Mouse (Mus musculus): ENCODE measurements around the gene Prkar2b. TPM values are rescaled to one million over a fixed set of nuclear protein-coding genes. Genes with fewer than 3 reads are reported as not detected.

The Prkar2b gene
- 1 to 10 TPM; 5.3 to 6.2 TPM for total RNA-seq (2021)

GRCm38 (mm10) chr12:32061090-32061930, at the start of gene Prkar2b:
TSS of gene Prkar2b (minus strand) at chr12:32061296.
- intact Hi-C loops (cut with DNase I) = loop anchor here (2.0 kb wide), 1 partner anchor 83 kb away; no protein-coding TSS in a partner anchor

GRCm38 (mm10) chr12:32109201-32109600, 48.1 kb upstream of the Prkar2b start:
- no peak for DNase-seq (ENCODE audit: low spot score)
- intact Hi-C loops (cut with DNase I) = no loop called here

More at GRCm38 (mm10) chr12:32061090-32061930, at the start of gene Prkar2b:
- peak; percentile 84 for DNase-seq (ENCODE audit: low spot score)

- DNase-seq (ENCODE audit: low spot score) = no peak
- intact Hi-C loops (cut with DNase I) = no loop called here
Measured at GRCm38 (mm10) chr12:32104955-32105521, 43.9 kb upstream of the Prkar2b start.

- intact Hi-C loops (cut with DNase I) = no loop called here
- DNase-seq (ENCODE audit: low spot score) = peak; percentile 59
Measured at GRCm38 (mm10) chr12:32104451-32104862, 43.4 kb upstream of the Prkar2b start.

- no peak for DNase-seq (ENCODE audit: low spot score)
- intact Hi-C loops (cut with DNase I) = no loop called here
Measured at GRCm38 (mm10) chr12:32101306-32101705, 40.2 kb upstream of the Prkar2b start.

GRCm38 (mm10) chr12:32099686-32100206, 38.6 kb upstream of the Prkar2b start:
- intact Hi-C loops (cut with DNase I) = no loop called here

GRCm38 (mm10) chr12:32098596-32098995, 37.5 kb upstream of the Prkar2b start:
- intact Hi-C loops (cut with DNase I) = no loop called here
- DNase-seq (ENCODE audit: low spot score) = no peak

More at GRCm38 (mm10) chr12:32099686-32100206, 38.6 kb upstream of the Prkar2b start:
- DNase-seq (ENCODE audit: low spot score) = no peak

- intact Hi-C loops (cut with DNase I) = no loop called here
- no peak for DNase-seq (ENCODE audit: low spot score)
Measured at GRCm38 (mm10) chr12:32097107-32097506, 36.0 kb upstream of the Prkar2b start.

- intact Hi-C loops (cut with DNase I) = no loop called here
- DNase-seq (ENCODE audit: low spot score) = no peak
Measured at GRCm38 (mm10) chr12:32095164-32095563, 34.1 kb upstream of the Prkar2b start.

- no peak for DNase-seq (ENCODE audit: low spot score)
- intact Hi-C loops (cut with DNase I) = no loop called here
Measured at GRCm38 (mm10) chr12:32092452-32092851, 31.4 kb upstream of the Prkar2b start.

- no peak for DNase-seq (ENCODE audit: low spot score)
- intact Hi-C loops (cut with DNase I) = no loop called here
Measured at GRCm38 (mm10) chr12:32088566-32088965, 27.5 kb upstream of the Prkar2b start.

- DNase-seq (ENCODE audit: low spot score) = no peak
- intact Hi-C loops (cut with DNase I) = no loop called here
Measured at GRCm38 (mm10) chr12:32087339-32087738, 26.2 kb upstream of the Prkar2b start.

- no peak for DNase-seq (ENCODE audit: low spot score)
- intact Hi-C loops (cut with DNase I) = no loop called here
Measured at GRCm38 (mm10) chr12:32086874-32087273, 25.8 kb upstream of the Prkar2b start.

- intact Hi-C loops (cut with DNase I) = no loop called here
Measured at GRCm38 (mm10) chr12:32085856-32086255, 24.8 kb upstream of the Prkar2b start.

GRCm38 (mm10) chr12:32085189-32085588, 24.1 kb upstream of the Prkar2b start:
- intact Hi-C loops (cut with DNase I) = no loop called here
- no peak for DNase-seq (ENCODE audit: low spot score)

More at GRCm38 (mm10) chr12:32085856-32086255, 24.8 kb upstream of the Prkar2b start:
- DNase-seq (ENCODE audit: low spot score) = no peak

- intact Hi-C loops (cut with DNase I) = no loop called here
- no peak for DNase-seq (ENCODE audit: low spot score)
Measured at GRCm38 (mm10) chr12:32084601-32085000, 23.5 kb upstream of the Prkar2b start.

- DNase-seq (ENCODE audit: low spot score) = no peak
- intact Hi-C loops (cut with DNase I) = no loop called here
Measured at GRCm38 (mm10) chr12:32080692-32081091, 19.6 kb upstream of the Prkar2b start.

- intact Hi-C loops (cut with DNase I) = no loop called here
- DNase-seq (ENCODE audit: low spot score) = no peak
Measured at GRCm38 (mm10) chr12:32077403-32077802, 16.3 kb upstream of the Prkar2b start.

- intact Hi-C loops (cut with DNase I) = no loop called here
- no peak for DNase-seq (ENCODE audit: low spot score)
Measured at GRCm38 (mm10) chr12:32075831-32076715, 15.0 kb upstream of the Prkar2b start.

GRCm38 (mm10) chr12:32074271-32074670, 13.2 kb upstream of the Prkar2b start:
- no peak for DNase-seq (ENCODE audit: low spot score)
- intact Hi-C loops (cut with DNase I) = no loop called here
